Mouse (Mus musculus) ES-E14 (cell line): ENCODE results near the gene Stt3b.

Experiments used
- CHD2 ChIP-seq: IDR thresholded peaks from 2 replicates; pipeline ENCODE4 v1.6.1; 2014; ENCODE audit warnings: mild to moderate bottlenecking, low read depth, low read length, inconsistent platforms
- HCFC1 ChIP-seq: IDR thresholded peaks from 2 replicates; pipeline ENCODE4 v1.6.1; 2012; ENCODE audit warnings: low read length, inconsistent platforms, borderline replicate concordance; ENCODE audit not compliant: insufficient read depth

- TF ChIP-seq CHD2 (no peak), HCFC1 (no peak)
Observed at GRCm38 (mm10) chr9:115341576-115341975, 31.4 kb upstream of the Stt3b start.
